Mouse (Mus musculus) myocyte (in vitro differentiated cells): Measurements from ENCODE around the gene Ttc29.

Source experiments
- MYOD1 ChIP-seq, 3 experiments: IDR thresholded peaks; one replicate each; pipeline ENCODE4 v1.6.1; 2011; ENCODE audit warnings: control low read depth in 2 of 3, low read depth in 2 of 3, mild to moderate bottlenecking in 2 of 3, moderate library complexity in 1 of 3; ENCODE audit not compliant: insufficient read length in 2 of 3, control insufficient read depth in 1 of 3
- POLR2A ChIP-seq: IDR thresholded peaks from one replicate; pipeline ENCODE4 v1.6.1; 2011; ENCODE audit warnings: low read depth, mild to moderate bottlenecking, control low read depth, moderate library complexity; ENCODE audit not compliant: insufficient read length
- REST ChIP-seq: IDR thresholded peaks from one replicate; pipeline ENCODE4 v1.6.1; 2011; ENCODE audit warnings: mild to moderate bottlenecking, control low read depth, moderate library complexity; ENCODE audit not compliant: insufficient read depth, insufficient read length

DNA sequence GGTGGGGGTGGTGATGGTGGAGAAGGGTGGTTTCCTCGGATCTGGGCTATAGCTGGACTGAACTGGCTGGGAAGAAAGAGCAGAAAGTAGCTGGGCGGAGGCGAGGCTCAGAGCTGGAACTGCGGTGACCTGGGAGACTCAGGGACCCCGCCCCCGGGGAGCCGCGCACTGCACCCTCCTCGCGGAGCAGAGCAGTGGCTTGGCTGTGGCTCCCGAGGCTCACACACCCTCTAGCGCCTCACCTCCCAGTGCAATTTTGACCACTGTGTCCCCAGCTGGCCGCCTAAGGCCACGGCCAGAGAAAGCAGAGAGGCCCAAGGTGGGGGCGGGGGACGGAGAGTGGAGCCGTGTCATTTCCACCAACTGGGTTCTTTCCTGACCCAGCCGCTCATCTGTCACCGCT, 207.0 kb downstream of the Ttc29 start:
- no peak for TF ChIP-seq POLR2A
- no peak for TF ChIP-seq REST
- no peak for TF ChIP-seq MYOD1 (IDR thresholded peaks at IDR 0.05; ENCODE audit: control insufficient read depth in 1 of 3, insufficient read length in 2 of 3, low read depth in 2 of 3)
